Mouse (Mus musculus) myocyte (in vitro differentiated cells): ENCODE data around the gene Tph1.

Source experiments
- CEBPB ChIP-seq: IDR thresholded peaks from 2 replicates; pipeline ENCODE4 v1.6.1; 2011; ENCODE audit warnings: mild to moderate bottlenecking, moderate library complexity; ENCODE audit not compliant: poor library complexity, insufficient read depth, severe bottlenecking
- E2F4 ChIP-seq: IDR thresholded peaks from one replicate; pipeline ENCODE4 v1.6.1; 2011; ENCODE audit warnings: mild to moderate bottlenecking, control low read depth, moderate library complexity; ENCODE audit not compliant: insufficient read depth
- POLR2A ChIP-seq: IDR thresholded peaks from one replicate; pipeline ENCODE4 v1.6.1; 2011; ENCODE audit warnings: low read depth, mild to moderate bottlenecking, control low read depth, moderate library complexity; ENCODE audit not compliant: insufficient read length
- SRF ChIP-seq: IDR thresholded peaks from one replicate; pipeline ENCODE4 v1.6.1; 2011; ENCODE audit warnings: low read depth; ENCODE audit not compliant: control insufficient read depth, insufficient read length
- TCF12 ChIP-seq: IDR thresholded peaks from one replicate; pipeline ENCODE4 v1.6.1; 2011; ENCODE audit warnings: mild to moderate bottlenecking, control low read depth; ENCODE audit not compliant: poor library complexity, insufficient read depth, severe bottlenecking

DNA sequence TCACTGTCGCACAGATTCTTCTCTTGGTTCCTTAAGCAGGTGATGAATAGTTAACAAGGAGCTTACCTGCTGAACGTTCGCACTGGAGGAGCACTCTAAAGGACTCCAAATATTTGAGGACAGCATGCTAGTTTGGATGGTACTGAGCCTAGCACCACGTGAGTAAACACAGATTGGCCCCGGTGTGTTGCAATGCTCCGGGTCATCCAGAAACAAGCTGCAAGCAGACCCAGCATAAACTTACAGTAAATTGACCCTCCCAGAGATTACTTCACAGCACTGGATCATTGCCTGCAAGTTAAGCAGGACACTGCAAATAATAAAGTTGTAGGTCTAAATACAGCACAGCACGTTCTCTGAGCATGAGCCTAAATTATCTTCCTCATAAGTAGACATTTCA is 47.2 kb upstream of the Tph1 start:
- TF ChIP-seq POLR2A = no peak
- no peak for TF ChIP-seq E2F4
- no peak for TF ChIP-seq CEBPB
- TF ChIP-seq TCF12 = no peak
- TF ChIP-seq SRF = no peak
